Mouse (Mus musculus) spleen, adult 2 months (tissue): ENCODE results near the gene Plekhm2.

Experiments used
- CTCF ChIP-seq: fragments of 200-500 bp; IDR thresholded peaks from 2 replicates; pipeline ENCODE4 v1.5.1; 2011; ENCODE audit warnings: mild to moderate bottlenecking, inconsistent platforms; ENCODE audit not compliant: insufficient read depth, insufficient read length, insufficient replicate concordance; ENCODE audit errors: extremely low read depth
- POLR2A ChIP-seq: fragments of 200-500 bp; IDR thresholded peaks from 2 replicates; pipeline ENCODE4 v1.6.1; 2011; ENCODE audit warnings: low read depth, low read length, inconsistent platforms

DNA sequence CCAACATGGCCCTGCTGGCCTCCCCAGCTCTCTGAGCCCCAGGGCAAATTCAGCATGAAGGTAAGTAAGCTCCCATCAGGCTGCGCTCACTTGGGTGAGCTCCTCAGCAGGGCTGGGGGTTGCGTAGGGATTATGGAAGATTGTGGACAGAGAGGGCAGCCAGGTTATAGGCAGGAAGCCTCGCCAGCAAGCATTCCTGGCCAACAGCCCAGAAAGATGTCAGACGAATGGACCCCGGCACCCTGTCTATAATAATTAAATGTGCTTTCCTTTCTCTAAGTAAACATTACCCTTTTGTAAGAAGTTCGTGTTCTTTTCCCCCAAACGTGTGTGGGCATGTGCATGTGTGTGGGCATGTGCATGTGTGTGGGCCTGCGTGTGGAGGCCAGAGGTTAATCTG, 60.2 kb downstream of the Plekhm2 start:
- TF ChIP-seq CTCF (no peak), POLR2A (no peak)
